In genomic region chr4:135823298-135823697, GRCm38 (mm10) we compare ENCODE assay signal across 9 mouse cellular contexts. TPM values are rescaled to one million over a fixed set of nuclear protein-coding genes. Genes with fewer than 3 reads are reported as not detected.
DNase-seq lines count a peak whose midpoint lies in the region; ATAC-seq and TF ChIP-seq lines count a peak whose summit lies in the region.
"Had no signal": no experiment of that assay in that cellular context is flagged by ENCODE, and none has a peak within 500 bp of the region (broad histone marks: within the 10 kb centered on the region; RNA-seq: fewer than 3 reads in every experiment).

No protein-coding gene starts in this region.

- 48% methylated on average over 2 of the region's 2 CpGs for WGBS in lung, adult 2 months
- WGBS in midbrain, embryonic 16.5 days = 60% methylated on average over 2 of the region's 2 CpGs

- H3K27ac ChIP-seq in midbrain, embryonic 16.5 days (ENCODE audit: low read length) = no peak overlapping the region
- H3K27ac ChIP-seq: macrophage had no signal

- ATAC-seq in midbrain, embryonic 16.5 days = no peak

- no peaks in the 10 kb centered on the region for H3K36me3 ChIP-seq in splenic B cell, adult 2 months (ENCODE audit: control insufficient read depth, insufficient read depth, low read length, poor library complexity, severe bottlenecking)
- H3K36me3 ChIP-seq in midbrain, embryonic 16.5 days (ENCODE audit: control insufficient read depth, insufficient read depth, low read length) = no peaks in the 10 kb centered on the region

- no peaks in the 10 kb centered on the region for H3K27me3 ChIP-seq in splenic B cell, adult 2 months (ENCODE audit: control insufficient read depth, insufficient read depth, low read length, poor library complexity, severe bottlenecking)
- no peaks in the 10 kb centered on the region for H3K27me3 ChIP-seq in midbrain, embryonic 16.5 days (ENCODE audit: control insufficient read depth, insufficient read depth, low read depth, low read length)

- peak; percentile 55 for TF ChIP-seq CTCF in lung, adult 2 months (IDR thresholded peaks at IDR 0.05; ENCODE audit: insufficient read depth, low read length)

- DNase-seq in embryo, embryonic 10 days (ENCODE audit: low spot score) = peak; percentile 41
- no peak for DNase-seq in embryo, embryonic 11 days
- no peak for DNase-seq in lung, adult 2 months
- no peak for DNase-seq in lung, adult 18-20 months
- peak; percentile 41 for DNase-seq in c-Kit-positive CD71-positive TER-119-negative erythroid progenitor cells, embryonic 14.5 days (ENCODE audit: low read depth)
- DNase-seq in splenic B cell, adult 2 months (ENCODE audit: low read depth, low spot score) = peak; percentile 66
- DNase-seq in gastrocnemius, postnatal 4 days (ENCODE audit: low spot score in 2 of 2) = no peak

- H3K9me3 ChIP-seq in midbrain, embryonic 16.5 days (replicated peaks; ENCODE audit: control insufficient read depth, low read length, poor library complexity, severe bottlenecking) = no peaks in the 10 kb centered on the region

- no peak overlapping the region for H3K9ac ChIP-seq in midbrain, embryonic 16.5 days (ENCODE audit: low read depth, low read length)

- no peak overlapping the region for H3K4me3 ChIP-seq in lung, adult 2 months (replicated peaks; ENCODE audit: extremely low read depth, low read depth, low read length)
- no peak overlapping the region for H3K4me3 ChIP-seq in midbrain, embryonic 16.5 days (ENCODE audit: low read depth, low read length)

- H3K4me1 ChIP-seq in lung, adult 2 months (ENCODE audit: control insufficient read depth, insufficient read depth, low read length) = peaks cover 2% of the 10 kb centered on the region; the same call in 1 of the 2 replicates
- H3K4me1 ChIP-seq in midbrain, embryonic 16.5 days (ENCODE audit: control insufficient read depth, insufficient read depth, low read length) = no peaks in the 10 kb centered on the region; the same call in 1 of the 2 replicates

- H3K4me2 ChIP-seq in midbrain, embryonic 16.5 days (ENCODE audit: low read length) = no peak overlapping the region

- no peak for TF ChIP-seq POLR2A in lung, adult 2 months (IDR thresholded peaks at IDR 0.05; ENCODE audit: borderline replicate concordance, extremely low read depth, low read depth, low read length)

RNA-seq across cellular contexts. Expression of gene Srsf10, which starts 32.2 kb away (rescaled TPM):
- polyA plus RNA-seq in lung, adult 2 months (2012; rRNA removed) = 72.6 and 84.9 TPM in 2 replicates
- polyA plus RNA-seq in midbrain, embryonic 16.5 days (2015; fragmentation: Nextera tagmentation; extraction: Ambion mirVana) = 190 and 211 TPM in 2 replicates
- total RNA-seq in gastrocnemius, postnatal 4 days (2021) = 10 to 100 TPM; 61.0 to 86.0 TPM

RNA-seq across cellular contexts. Expression of gene Pnrc2, which starts 50.4 kb away (rescaled TPM):
- 13.6 and 21.0 TPM in 2 replicates for polyA plus RNA-seq in lung, adult 2 months (2012; rRNA removed)
- polyA plus RNA-seq in midbrain, embryonic 16.5 days (2015; fragmentation: Nextera tagmentation; extraction: Ambion mirVana) = 94.2 and 97.5 TPM in 2 replicates
- total RNA-seq in gastrocnemius, postnatal 4 days (2021) = 10 to 100 TPM; 76.6 to 91.3 TPM

Comparison
In these comparisons a context has a peak if more than half of its experiments do, and no peak if none do; other contexts are left out.
1. DNase-seq: peak in embryo, embryonic 10 days (single experiment), c-Kit-positive CD71-positive TER-119-negative erythroid progenitor cells, embryonic 14.5 days (single experiment) and splenic B cell, adult 2 months (single experiment); none in embryo, embryonic 11 days (single experiment), lung, adult 2 months (single experiment), lung, adult 18-20 months (0 of 2) and gastrocnemius, postnatal 4 days (0 of 2).